Mouse (Mus musculus) forebrain, embryonic 14.5 days (tissue): ENCODE measurements around the gene Nampt. TPM values are rescaled to one million over a fixed set of nuclear protein-coding genes. Genes with fewer than 3 reads are reported as not detected.

Source experiments
- ATAC-seq: fragments of 200-750 bp; cut with Nextera tagmentation; 2 replicates; pipeline ENCODE4 v1.8.0; 2017; ENCODE audit warnings: mild to moderate bottlenecking, moderate library complexity
- DNase-seq: peaks from one replicate; pipeline ENCODE4 v3.0.0-alpha.2; 2015; ENCODE audit warnings: low spot score
- H3K27ac ChIP-seq: fragments of 300-500 bp; sonication (generic); 2 replicates; pipeline ENCODE4 v1.5.1; 2014; ENCODE audit warnings: low read depth, mild to moderate bottlenecking, control low read depth, low read length, moderate library complexity
- H3K27me3 ChIP-seq: fragments of 300-500 bp; sonication (generic); replicated peaks from 2 replicates; pipeline ENCODE4 v1.6.1; 2014; ENCODE audit warnings: low read length, control low read depth, mixed read lengths; ENCODE audit not compliant: control insufficient read depth, insufficient read depth
- H3K36me3 ChIP-seq: fragments of 300-500 bp; sonication (generic); 2 replicates; pipeline ENCODE4 v1.6.1; 2014; ENCODE audit warnings: low read length, control low read depth; ENCODE audit not compliant: control insufficient read depth, insufficient read depth
- H3K4me1 ChIP-seq: fragments of 300-500 bp; sonication (generic); 2 replicates; pipeline ENCODE4 v1.6.1; 2014; ENCODE audit warnings: antibody characterized with exemption, low read length, control low read depth; ENCODE audit not compliant: control insufficient read depth, insufficient read depth
- H3K4me2 ChIP-seq: fragments of 300-500 bp; sonication (generic); 2 replicates; pipeline ENCODE4 v1.6.1; 2014; ENCODE audit warnings: mild to moderate bottlenecking, control low read depth, low read length
- H3K4me3 ChIP-seq: fragments of 300-500 bp; sonication (generic); 2 replicates; pipeline ENCODE4 v1.5.1; 2014; ENCODE audit warnings: low read depth, low read length, control low read depth
- H3K9ac ChIP-seq: fragments of 300-500 bp; sonication (generic); 2 replicates; pipeline ENCODE4 v1.6.1; 2014; ENCODE audit warnings: mild to moderate bottlenecking, low read length, control low read depth, moderate library complexity
- H3K9me3 ChIP-seq: fragments of 300-500 bp; sonication (generic); replicated peaks from 2 replicates; pipeline ENCODE4 v1.6.1; 2016; ENCODE audit warnings: low read length, control low read depth, mixed read lengths; ENCODE audit not compliant: control insufficient read depth
- WGBS: fragments of 180-500 bp; shearing (Covaris S2); extraction: QIAGEN DNeasy Blood & Tissue Kit; methylation state at CpG from one replicate; pipeline ENCODE4 v1.1.7; 2014; 5-methylcytosine and 5-hydroxymethylcytosine counted together
- polyA plus RNA-seq: library from polyadenylated mRNA; unstranded; fragments of >200 nt; fragmentation: Nextera tagmentation; extraction: Ambion mirVana; gene quantifications from 2 replicates; pipeline ENCODE4 v1.2.1, GENCODE M21; 2014

Gene Nampt
- polyA plus RNA-seq, 1 experiment from 2014 or later: 39.4 TPM

DNA sequence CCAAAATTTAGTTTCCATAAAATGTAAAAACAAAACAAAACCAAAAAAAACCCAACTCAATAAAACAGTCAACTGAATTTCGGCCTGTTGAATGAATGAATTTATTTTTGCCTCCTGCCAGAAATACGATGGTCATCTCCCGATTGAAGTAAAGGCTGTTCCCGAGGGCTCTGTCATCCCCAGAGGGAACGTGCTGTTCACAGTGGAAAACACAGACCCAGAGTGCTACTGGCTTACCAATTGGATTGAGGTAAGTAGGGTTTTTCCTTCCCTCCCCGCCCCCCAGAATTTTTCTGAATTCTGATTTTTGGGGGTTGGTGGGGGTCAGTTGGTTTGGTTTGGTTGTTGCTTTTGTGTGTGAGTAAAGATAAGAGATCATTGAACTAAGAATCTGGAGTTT lies 15.4 kb downstream of the Nampt start:
- Histone ChIP-seq H3K4me3 (no peak overlapping the region), H3K36me3 (peaks cover 37% of the 10 kb centered on the region), H3K9ac (no peak overlapping the region), H3K9me3 (no peaks in the 10 kb centered on the region), H3K4me1 (no peaks in the 10 kb centered on the region), H3K4me2 (no peak overlapping the region), H3K27me3 (no peaks in the 10 kb centered on the region), H3K27ac (no peak overlapping the region)
- ATAC-seq (no peak), DNase-seq (no peak)
- WGBS: 83% methylated on average over 6 of the region's 6 CpGs

DNA sequence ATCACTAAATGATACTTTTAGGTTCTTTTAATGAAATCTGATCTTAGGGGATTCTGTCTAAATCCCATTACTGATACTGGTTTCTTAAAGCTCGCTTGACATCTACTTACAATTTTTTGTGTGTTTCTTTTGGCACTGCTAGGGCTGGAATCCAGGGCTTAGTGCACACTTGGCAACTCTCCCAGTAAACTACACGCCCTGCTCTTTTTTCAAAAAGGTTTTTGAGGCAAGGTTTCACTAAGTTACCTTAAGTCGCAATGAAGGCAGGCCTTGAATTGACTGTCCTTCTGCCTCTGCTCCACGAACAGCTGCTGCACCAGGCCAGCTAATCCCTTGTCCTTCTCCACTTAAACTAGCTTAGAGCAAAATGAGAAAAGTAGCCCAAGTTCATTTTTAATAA lies 15.9 kb downstream of the Nampt start:
- H3K36me3 ChIP-seq: peaks cover 37% of the 10 kb centered on the region
- no peaks in the 10 kb centered on the region for H3K9me3 ChIP-seq
- H3K27me3 ChIP-seq: no peaks in the 10 kb centered on the region
- no peak overlapping the region for H3K9ac ChIP-seq
- H3K4me3 ChIP-seq: no peak overlapping the region
- DNase-seq (peak; percentile 50), ATAC-seq (no peak)
- no peak overlapping the region for H3K4me2 ChIP-seq
- H3K4me1 ChIP-seq: no peaks in the 10 kb centered on the region
- no peak overlapping the region for H3K27ac ChIP-seq
- whole genome bisulfite sequencing: 36% methylated on average over 4 of the region's 4 CpGs

DNA sequence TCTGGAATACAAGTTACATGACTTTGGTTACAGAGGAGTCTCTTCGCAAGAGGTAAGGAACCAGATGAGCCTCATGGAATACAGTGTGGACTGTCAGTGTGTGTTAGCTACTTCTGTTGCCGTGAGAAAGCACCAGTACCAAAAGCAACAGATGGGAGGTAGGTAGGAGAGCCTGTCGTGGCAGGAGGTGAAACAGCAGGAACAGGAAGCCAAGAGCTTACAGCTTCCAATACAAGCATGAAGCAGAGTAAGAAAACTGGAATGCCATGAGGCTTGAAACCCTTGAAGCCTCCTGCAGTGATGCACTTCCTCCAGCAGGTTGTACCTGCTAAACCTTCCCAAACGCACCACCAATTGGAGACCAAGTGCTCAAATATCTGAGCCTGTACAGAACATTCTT lies 19.1 kb downstream of the Nampt start:
- DNase-seq: no peak
- no peak overlapping the region for H3K4me3 ChIP-seq
- H3K27ac ChIP-seq: no peak overlapping the region
- no peak for ATAC-seq
- no peaks in the 10 kb centered on the region for H3K27me3 ChIP-seq
- peaks cover 49% of the 10 kb centered on the region for H3K36me3 ChIP-seq
- WGBS: 89% methylated on average over 4 of the region's 4 CpGs
- H3K9ac ChIP-seq: no peak overlapping the region
- no peak overlapping the region for H3K4me2 ChIP-seq
- no peaks in the 10 kb centered on the region for H3K4me1 ChIP-seq
- no peaks in the 10 kb centered on the region for H3K9me3 ChIP-seq

DNA sequence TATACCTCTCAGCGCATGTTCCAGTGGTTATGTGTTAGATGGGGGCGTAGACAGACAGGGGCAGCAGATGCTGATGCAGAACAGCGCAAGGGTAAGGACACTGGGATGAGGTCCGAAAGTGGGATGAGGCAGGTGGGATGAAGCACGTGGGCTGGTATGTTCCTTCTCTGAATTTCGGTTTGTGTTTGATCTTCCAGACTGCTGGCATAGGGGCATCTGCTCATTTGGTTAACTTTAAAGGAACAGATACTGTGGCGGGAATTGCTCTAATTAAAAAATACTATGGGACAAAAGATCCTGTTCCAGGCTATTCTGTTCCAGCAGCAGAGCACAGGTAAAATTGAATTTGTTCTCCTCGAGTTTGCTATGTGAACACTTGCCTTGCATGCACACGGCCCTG lies 19.6 kb downstream of the Nampt start:
- Histone ChIP-seq H3K36me3 (peaks cover 51% of the 10 kb centered on the region), H3K9me3 (no peaks in the 10 kb centered on the region), H3K4me1 (no peaks in the 10 kb centered on the region), H3K9ac (no peak overlapping the region), H3K4me2 (no peak overlapping the region), H3K27ac (no peak overlapping the region), H3K27me3 (no peaks in the 10 kb centered on the region), H3K4me3 (no peak overlapping the region)
- WGBS: 91% methylated on average over 9 of the region's 9 CpGs
- no peak for DNase-seq
- ATAC-seq: no peak

DNA sequence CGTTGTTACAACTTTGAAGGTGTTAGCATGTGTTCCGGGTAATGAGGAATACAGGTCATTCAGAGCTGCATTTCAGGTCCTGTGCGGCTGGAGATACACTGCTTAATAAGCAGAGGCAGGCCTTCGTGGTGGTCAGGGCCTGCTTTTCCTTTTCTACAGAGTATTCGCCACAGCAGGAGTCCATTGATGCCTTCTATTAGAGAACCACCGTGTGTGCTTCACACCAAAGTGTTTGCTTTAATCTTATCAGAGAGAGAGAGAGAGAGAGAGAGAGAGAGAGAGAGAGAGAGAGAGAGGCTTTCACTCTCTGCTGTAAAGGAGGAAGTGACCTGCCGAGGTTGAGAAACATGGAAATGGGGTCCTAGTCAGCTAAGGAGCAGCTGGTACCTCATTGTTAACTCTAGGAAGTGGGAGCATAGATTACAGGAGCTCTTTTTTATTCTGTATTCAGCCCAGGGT lies 22.1 kb downstream of the Nampt start:
- H3K9ac ChIP-seq: no peak overlapping the region
- no peak overlapping the region for H3K27ac ChIP-seq
- no peaks in the 10 kb centered on the region for H3K4me1 ChIP-seq
- no peak overlapping the region for H3K4me2 ChIP-seq
- no peak overlapping the region for H3K4me3 ChIP-seq
- ATAC-seq: peak; percentile 72
- peaks cover 58% of the 10 kb centered on the region for H3K36me3 ChIP-seq
- H3K27me3 ChIP-seq: no peaks in the 10 kb centered on the region
- no peaks in the 10 kb centered on the region for H3K9me3 ChIP-seq
- WGBS: 33% methylated on average over 7 of the region's 7 CpGs
- peak; percentile 58 for DNase-seq

DNA sequence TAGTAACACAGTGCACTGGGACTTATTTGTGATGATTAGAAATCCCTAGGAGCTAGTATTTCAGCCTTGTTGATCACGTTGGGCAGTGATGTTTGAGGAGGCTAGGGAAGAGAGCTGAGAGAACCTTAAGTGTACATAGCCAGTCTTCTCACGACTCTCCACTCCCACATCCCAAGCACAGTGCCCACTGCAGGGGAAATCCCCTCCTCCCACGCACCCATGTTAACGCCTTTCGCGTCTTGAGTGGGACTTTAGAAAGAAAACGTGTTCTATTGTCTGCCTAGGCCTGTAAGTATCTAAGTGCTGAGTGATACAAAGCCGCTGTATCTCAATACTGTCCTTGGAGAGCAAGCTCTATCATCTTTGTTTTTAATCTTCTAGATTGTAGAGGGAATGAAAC lies 27.0 kb downstream of the Nampt start:
- Histone ChIP-seq H3K36me3 (peaks cover 58% of the 10 kb centered on the region), H3K4me3 (no peak overlapping the region), H3K9ac (no peak overlapping the region), H3K4me1 (no peaks in the 10 kb centered on the region), H3K9me3 (no peaks in the 10 kb centered on the region), H3K27ac (no peak overlapping the region), H3K27me3 (no peaks in the 10 kb centered on the region), H3K4me2 (no peak overlapping the region)
- 88% methylated on average over 8 of the region's 8 CpGs for WGBS
- DNase-seq: no peak
- ATAC-seq: no peak

DNA sequence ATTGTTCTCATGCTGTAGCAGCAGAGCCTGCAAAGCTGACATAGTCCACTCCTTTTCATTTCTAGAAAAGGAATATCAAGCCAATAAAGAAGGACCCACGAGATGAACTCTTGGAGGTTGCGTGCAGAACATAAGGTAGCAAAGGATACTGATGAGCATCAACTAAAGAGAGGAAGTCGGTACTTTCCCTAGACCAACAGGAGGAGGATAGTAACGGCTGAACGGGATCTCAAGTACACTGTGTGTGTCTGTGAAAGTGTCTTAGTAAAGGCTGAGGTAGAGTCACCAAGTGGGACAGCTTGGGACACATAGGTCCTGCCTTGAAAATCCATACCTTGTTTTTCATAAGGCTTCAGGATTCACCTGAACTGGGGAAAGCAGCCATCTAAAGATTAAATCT lies 34.4 kb downstream of the Nampt start:
- H3K27ac ChIP-seq: no peak overlapping the region
- H3K4me1 ChIP-seq: no peaks in the 10 kb centered on the region
- no peak overlapping the region for H3K4me2 ChIP-seq
- peaks cover 20% of the 10 kb centered on the region for H3K36me3 ChIP-seq
- ATAC-seq (no peak), DNase-seq (no peak)
- no peaks in the 10 kb centered on the region for H3K27me3 ChIP-seq
- 96% methylated on average over 5 of the region's 5 CpGs for WGBS
- no peak overlapping the region for H3K9ac ChIP-seq
- no peaks in the 10 kb centered on the region for H3K9me3 ChIP-seq
- no peak overlapping the region for H3K4me3 ChIP-seq

DNA sequence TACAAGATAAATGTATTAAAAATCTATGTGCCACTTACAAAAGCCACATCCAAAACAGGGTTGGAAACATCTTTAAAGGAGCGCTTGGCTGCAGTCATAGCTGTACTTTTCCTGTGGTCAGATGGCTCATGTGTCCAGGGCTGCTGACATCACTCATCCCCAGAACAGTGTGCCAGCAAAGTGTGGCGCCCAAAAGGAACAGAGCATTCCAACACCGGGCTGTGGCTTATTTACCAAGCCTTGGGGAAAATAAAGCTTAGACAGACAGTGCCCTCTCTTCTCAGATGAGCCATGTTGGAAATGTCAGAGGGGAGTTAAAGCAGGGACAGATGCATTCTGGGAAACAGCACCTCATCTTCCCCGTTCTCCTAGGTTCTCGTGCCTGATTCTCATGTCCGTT lies 35.5 kb downstream of the Nampt start:
- no peak overlapping the region for H3K9ac ChIP-seq
- no peak overlapping the region for H3K27ac ChIP-seq
- H3K4me2 ChIP-seq: no peak overlapping the region
- no peak overlapping the region for H3K4me3 ChIP-seq
- ATAC-seq (no peak), DNase-seq (no peak)
- H3K4me1 ChIP-seq: no peaks in the 10 kb centered on the region
- 90% methylated on average over 6 of the region's 6 CpGs for WGBS
- no peaks in the 10 kb centered on the region for H3K27me3 ChIP-seq
- no peaks in the 10 kb centered on the region for H3K9me3 ChIP-seq
- H3K36me3 ChIP-seq: peaks cover 14% of the 10 kb centered on the region

DNA sequence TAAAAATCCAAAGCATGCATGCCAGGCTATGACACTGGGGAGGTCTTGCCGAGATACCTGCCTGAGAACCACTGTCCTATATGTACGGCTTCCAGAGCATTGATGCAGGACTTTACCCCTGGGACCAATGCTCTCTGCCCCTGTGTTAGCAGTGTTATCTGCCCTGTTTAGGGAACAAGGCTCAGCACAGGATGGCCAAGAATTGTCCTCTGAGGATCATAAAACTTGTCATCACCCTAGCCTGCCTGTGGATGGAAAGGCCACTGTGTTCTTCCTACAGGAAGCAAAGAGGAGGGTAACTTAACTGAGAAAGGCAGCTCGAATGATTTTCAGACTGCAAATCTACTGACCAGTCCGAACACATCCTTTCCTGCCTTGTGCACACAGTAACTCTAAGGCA lies 36.1 kb downstream of the Nampt start:
- Histone ChIP-seq H3K9ac (no peak overlapping the region), H3K4me1 (no peaks in the 10 kb centered on the region), H3K27me3 (no peaks in the 10 kb centered on the region), H3K36me3 (peaks cover 10% of the 10 kb centered on the region; the same call in 1 of the 2 replicates), H3K4me2 (no peak overlapping the region), H3K4me3 (no peak overlapping the region), H3K27ac (no peak overlapping the region), H3K9me3 (no peaks in the 10 kb centered on the region)
- 96% methylated on average over 4 of the region's 4 CpGs for WGBS
- ATAC-seq (no peak), DNase-seq (no peak)
